Mouse (Mus musculus) left cerebral cortex, adult 11 months (tissue): ENCODE results near the gene Vmn1r196.
"Not testable (repeated sequence)": the region's sequence is repeated elsewhere in the genome, so short reads cannot be mapped to it uniquely, and the experiment has no call there.

Experiments
- DNase-seq: peaks from one replicate; pipeline ENCODE4 v3.0.0; 2022; ENCODE audit warnings: low spot score

Gene Vmn1r196

GRCm38 (mm10) chr13:22289620-22290019, at the start of gene Vmn1r196:
Gene Vmn1r196, plus strand, starts transcription at chr13:22289920.
- DNase-seq = no peak

DNA sequence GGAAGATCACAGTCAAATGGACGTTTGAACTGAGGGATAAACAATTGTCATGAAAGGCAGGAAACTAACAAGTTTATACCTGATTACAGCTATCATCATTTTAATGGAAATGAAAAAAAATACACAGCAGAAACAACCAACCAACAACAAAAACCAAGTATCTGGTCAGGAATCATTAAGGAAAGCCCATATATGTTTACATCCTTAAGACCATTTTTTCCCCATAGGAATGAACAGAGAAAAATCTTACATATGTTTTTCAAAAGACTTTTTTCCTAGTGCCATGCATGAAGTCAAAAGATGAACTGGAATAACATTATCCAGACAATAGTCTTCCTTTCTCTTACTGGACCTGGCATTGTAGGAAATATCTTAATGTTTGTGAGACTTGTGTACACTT, 45.8 kb upstream of the Vmn1r196 start, which contains the start of gene Vmn1r194:
Gene Vmn1r194, plus strand, starts transcription at position 301 of the 400 bp plus-strand sequence.
- no peak for DNase-seq

GRCm38 (mm10) chr13:22270222-22270621, 19.5 kb upstream of the Vmn1r196 start, which contains the start of gene Vmn1r195:
Gene Vmn1r195, plus strand, starts transcription at chr13:22270522.
- DNase-seq = not testable (repeated sequence)

DNA sequence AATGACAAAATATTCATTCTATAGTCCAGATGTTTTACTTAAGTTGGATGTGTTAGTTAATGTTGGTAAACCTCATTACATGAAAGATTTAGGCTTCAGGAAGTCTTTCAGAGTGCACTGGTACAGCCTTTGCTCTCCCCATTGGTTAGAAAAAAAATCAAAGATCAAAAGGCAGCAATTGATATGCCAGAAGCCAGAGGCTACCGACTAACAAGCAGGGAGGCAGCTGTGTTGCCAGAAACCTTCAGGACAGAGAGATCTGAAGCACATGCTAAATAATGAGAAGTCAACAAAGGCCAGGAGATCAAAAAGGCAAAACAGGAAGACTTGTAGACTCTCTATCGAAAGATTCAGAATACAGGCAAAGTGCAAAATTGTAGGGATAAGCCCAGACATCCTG, 18.0 kb upstream of the Vmn1r196 start:
- DNase-seq = no peak

DNA sequence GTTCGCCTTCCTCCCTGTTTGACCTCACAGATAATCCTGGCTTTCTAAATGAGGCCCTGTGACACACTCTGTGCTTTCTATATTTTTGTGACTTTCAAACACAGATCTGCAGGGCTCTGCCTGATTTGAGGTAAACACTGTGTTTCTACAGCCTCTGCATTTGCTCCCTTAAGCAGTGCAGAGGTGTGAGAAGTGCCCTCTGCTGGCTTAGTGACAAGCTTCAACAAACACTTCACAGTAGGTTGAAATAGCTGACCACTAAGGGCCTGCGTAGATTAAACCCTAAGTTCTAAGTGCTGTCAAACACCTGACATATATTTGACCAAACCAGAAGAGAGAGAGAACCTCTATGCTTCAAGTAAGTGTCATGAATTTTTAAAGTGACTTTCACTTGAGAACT, 5.1 kb upstream of the Vmn1r196 start:
- DNase-seq = no peak

- not testable (repeated sequence) for DNase-seq
These were observed 18.4 kb downstream of the Vmn1r196 start for GRCm38 (mm10) chr13:22308075-22308474.

DNA sequence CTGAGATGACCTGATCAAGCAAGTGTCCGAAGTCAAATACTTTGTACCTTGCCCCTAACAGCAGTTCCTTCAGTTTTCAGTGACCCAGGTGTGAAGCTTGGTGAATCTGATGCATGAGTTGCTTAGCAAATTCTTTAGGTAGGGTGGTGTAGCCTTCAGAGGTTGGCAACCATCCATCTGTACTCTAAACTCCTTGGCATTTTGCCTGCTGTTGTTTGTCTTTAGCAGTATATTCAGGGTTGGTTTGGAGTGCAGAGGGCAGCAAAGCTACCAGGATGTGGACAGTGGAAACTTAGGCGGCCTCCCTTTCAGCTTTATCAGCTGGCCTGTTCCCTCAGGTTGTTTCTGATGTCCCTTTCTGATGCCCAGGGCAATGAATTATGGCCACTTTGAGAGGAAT, 25.6 kb downstream of the Vmn1r196 start:
- DNase-seq = no peak

- no peak for DNase-seq
These were observed 27.6 kb downstream of the Vmn1r196 start for GRCm38 (mm10) chr13:22317366-22317765.

- no peak for DNase-seq
These were observed 30.4 kb downstream of the Vmn1r196 start for GRCm38 (mm10) chr13:22320091-22320490.

- no peak for DNase-seq
These were observed 34.6 kb downstream of the Vmn1r196 start, which contains the start of gene Vmn1r197 for GRCm38 (mm10) chr13:22324289-22324688. Gene Vmn1r197, plus strand, starts transcription at chr13:22324589.

DNA sequence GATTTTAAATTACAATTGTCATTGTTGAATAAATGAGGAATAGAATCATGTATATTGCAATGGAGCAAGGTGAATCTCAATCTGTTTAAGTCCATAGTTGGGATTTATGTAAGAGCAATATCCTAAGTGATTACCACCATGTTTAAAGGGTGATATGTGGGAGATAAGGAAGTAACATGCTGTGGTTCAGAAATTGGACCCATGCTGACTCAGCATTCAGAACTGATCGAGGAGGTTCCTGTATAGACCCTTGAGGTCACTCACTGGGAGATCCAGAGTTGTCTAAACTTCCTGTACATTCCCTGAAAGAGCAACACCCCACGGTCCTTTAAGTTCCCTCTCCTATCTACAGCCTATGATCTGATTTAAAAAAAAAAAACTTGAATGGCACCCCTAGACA, 43.5 kb downstream of the Vmn1r196 start:
- no peak for DNase-seq

DNA sequence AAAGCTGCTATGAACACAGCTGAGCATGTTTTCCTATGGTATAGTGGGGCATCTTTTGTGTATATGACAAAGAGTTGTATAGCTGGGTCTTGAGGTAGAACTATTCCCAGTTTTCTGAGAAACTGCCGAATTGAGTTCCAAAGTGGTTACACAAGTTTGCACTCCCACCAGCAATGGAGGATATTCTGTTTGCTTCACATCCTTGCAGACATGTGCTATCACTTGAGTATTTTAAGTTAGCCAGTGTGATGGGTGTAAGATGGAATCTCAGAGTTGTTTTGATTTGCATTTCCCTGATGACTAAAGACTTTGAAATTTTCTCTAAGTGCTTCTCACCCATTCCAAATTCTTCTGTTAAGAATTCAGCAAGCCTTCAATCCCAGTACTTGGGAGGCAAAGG, 45.8 kb downstream of the Vmn1r196 start:
- DNase-seq = no peak
